Mouse (Mus musculus): ENCODE measurements around the gene Tcte3.
"Not testable (repeated sequence)": the region's sequence is repeated elsewhere in the genome, so short reads cannot be mapped to it uniquely, and the experiment has no call there.

GRCm38 (mm10) chr17:14977718-14978361 lies 63.4 kb downstream of the Tcte3 start:
- not testable (repeated sequence) for TF ChIP-seq CTCF, POLR2A (IDR thresholded peaks at IDR 0.05; ENCODE audit: insufficient read depth, low read depth, low read length)
